ENCODE assay signal across 14 mouse cellular contexts in genomic region chr8:46447334-46447733, GRCm38 (mm10). TPM values are rescaled to one million over a fixed set of nuclear protein-coding genes. Genes with fewer than 3 reads are reported as not detected.
DNase-seq lines count a peak whose midpoint lies in the region; ATAC-seq lines count a peak whose summit lies in the region.
"Had no signal": no experiment of that assay in that cellular context is flagged by ENCODE, and none has a peak within 500 bp of the region (broad histone marks: within the 10 kb centered on the region; RNA-seq: fewer than 3 reads in every experiment).

No protein-coding gene starts in this region.

- no peak overlapping the region; the same call in 1 of the 2 replicates for H3K4me2 ChIP-seq in intestine, embryonic 14.5 days (ENCODE audit: low read length)
- H3K4me2 ChIP-seq in liver, embryonic 16.5 days (ENCODE audit: low read depth, low read length) = no peak overlapping the region
- H3K4me2 ChIP-seq: embryonic facial prominence, embryonic 12.5 days; neural tube, embryonic 13.5 days had no signal

- DNase-seq in intestine, embryonic 14.5 days (ENCODE audit: low spot score) = no peak
- DNase-seq in kidney, adult 8-10 months = peak; percentile 88 to 91
- peak; percentile 82 to 92 for DNase-seq in kidney, postnatal 36 days
- DNase-seq in frontal cortex, adult 2 months (ENCODE audit: extremely low spot score in 1 of 2, low spot score in 1 of 2) = no peak
- no peak for DNase-seq in forebrain, embryonic 10.5 days (ENCODE audit: extremely low spot score, low spot score)
- DNase-seq: gastrocnemius, postnatal 25 days; right cerebral cortex, postnatal 4 days; thymus, postnatal 14 days had no signal

- no peaks in the 10 kb centered on the region for H3K27me3 ChIP-seq in intestine, embryonic 14.5 days (replicated peaks; ENCODE audit: control insufficient read depth, insufficient read depth, low read length)
- H3K27me3 ChIP-seq in liver, embryonic 16.5 days (ENCODE audit: control insufficient read depth, insufficient read depth, low read depth, low read length) = no peaks in the 10 kb centered on the region
- 0 out of 2 replicates have a peak, but pooled peaks cover 6% of the 10 kb centered on the region for H3K27me3 ChIP-seq in forebrain, embryonic 10.5 days (ENCODE audit: poor library complexity, severe bottlenecking)
- H3K27me3 ChIP-seq: embryonic facial prominence, embryonic 12.5 days; heart, embryonic 15.5 days; neural tube, embryonic 13.5 days had no signal

- 73% methylated on average over 6 of the region's 6 CpGs for WGBS in intestine, embryonic 14.5 days
- WGBS in liver, embryonic 16.5 days (ENCODE audit: insufficient replicate concordance) = 49% methylated on average over 6 of the region's 6 CpGs
- WGBS in forebrain, embryonic 10.5 days = 87% methylated on average over 6 of the region's 6 CpGs

- ATAC-seq in intestine, embryonic 14.5 days (replicated peaks; ENCODE audit: low FRiP score, low TSS enrichment, low read depth) = peak; percentile 83
- peak; percentile 83 for ATAC-seq in liver, embryonic 16.5 days (ENCODE audit: low read depth)
- ATAC-seq in CD4-positive, CD25-positive, alpha-beta regulatory T cell, adult 4 months = no peak

- no peaks in the 10 kb centered on the region for H3K36me3 ChIP-seq in intestine, embryonic 14.5 days (ENCODE audit: control insufficient read depth, insufficient read depth, low read length)
- H3K36me3 ChIP-seq in liver, embryonic 16.5 days (ENCODE audit: control insufficient read depth, insufficient read depth) = no peaks in the 10 kb centered on the region
- no peaks in the 10 kb centered on the region for H3K36me3 ChIP-seq in forebrain, embryonic 10.5 days (replicated peaks)
- H3K36me3 ChIP-seq: embryonic facial prominence, embryonic 12.5 days; heart, embryonic 15.5 days; neural tube, embryonic 13.5 days had no signal

- H3K4me3 ChIP-seq in intestine, embryonic 14.5 days (ENCODE audit: low read depth, low read length) = no peak overlapping the region
- no peak overlapping the region for H3K4me3 ChIP-seq in liver, embryonic 16.5 days (ENCODE audit: low read depth, low read length)
- no peak overlapping the region for H3K4me3 ChIP-seq in forebrain, embryonic 10.5 days
- H3K4me3 ChIP-seq: embryonic facial prominence, embryonic 12.5 days; heart, embryonic 15.5 days; megakaryocyte, embryonic 14.5 days; neural tube, embryonic 13.5 days had no signal

- H3K4me1 ChIP-seq in intestine, embryonic 14.5 days (replicated peaks; ENCODE audit: control insufficient read depth, insufficient read depth, low read length) = 0 out of 2 replicates have a peak, but pooled peaks cover 3% of the 10 kb centered on the region
- peaks cover 12% of the 10 kb centered on the region for H3K4me1 ChIP-seq in liver, embryonic 16.5 days (ENCODE audit: control insufficient read depth, low read depth, low read length)
- peaks cover 9% of the 10 kb centered on the region for H3K4me1 ChIP-seq in forebrain, embryonic 10.5 days
- H3K4me1 ChIP-seq: embryonic facial prominence, embryonic 12.5 days had no signal

- no peaks in the 10 kb centered on the region for H3K9me3 ChIP-seq in intestine, embryonic 14.5 days (ENCODE audit: control insufficient read depth, low read length)
- H3K9me3 ChIP-seq in liver, embryonic 16.5 days (replicated peaks; ENCODE audit: control insufficient read depth, low read length) = no peaks in the 10 kb centered on the region
- H3K9me3 ChIP-seq in forebrain, embryonic 10.5 days = no peaks in the 10 kb centered on the region
- H3K9me3 ChIP-seq: embryonic facial prominence, embryonic 12.5 days; heart, embryonic 15.5 days; megakaryocyte, embryonic 14.5 days; neural tube, embryonic 13.5 days had no signal

- H3K27ac ChIP-seq in intestine, embryonic 14.5 days (ENCODE audit: low read depth) = peak overlapping the region; percentile 81
- H3K27ac ChIP-seq in liver, embryonic 16.5 days (ENCODE audit: low read length) = peak overlapping the region; percentile 79
- H3K27ac ChIP-seq in forebrain, embryonic 10.5 days = no peak overlapping the region
- H3K27ac ChIP-seq: embryonic facial prominence, embryonic 12.5 days; heart, embryonic 15.5 days; neural tube, embryonic 13.5 days had no signal

- no peak overlapping the region for H3K9ac ChIP-seq in intestine, embryonic 14.5 days (ENCODE audit: low read length)
- H3K9ac ChIP-seq in liver, embryonic 16.5 days (ENCODE audit: low read depth, low read length) = no peak overlapping the region
- H3K9ac ChIP-seq: embryonic facial prominence, embryonic 12.5 days; heart, embryonic 15.5 days; neural tube, embryonic 13.5 days had no signal

RNA-seq across cellular contexts. Expression of gene Acsl1, which starts 23.5 kb away (rescaled TPM):
- 24.8 and 25.2 TPM in 2 replicates for polyA plus RNA-seq in intestine, embryonic 14.5 days (2014; fragmentation: Nextera tagmentation; extraction: Ambion mirVana)
- 139 and 168 TPM in 2 replicates for polyA plus RNA-seq in liver, embryonic 16.5 days (2015; fragmentation: Nextera tagmentation; extraction: Ambion mirVana)
- 10 to 100 TPM; 10.3 to 13.8 TPM for polyA plus RNA-seq in CD4-positive, CD25-positive, alpha-beta regulatory T cell, adult 4 months (2017; shearing (Covaris generic))
- 31.7 and 36.2 TPM in 2 replicates for polyA plus RNA-seq in frontal cortex, adult 2 months (2012; rRNA removed)
- polyA plus RNA-seq in forebrain, embryonic 10.5 days (2016; fragmentation: Nextera tagmentation; extraction: Ambion mirVana) = 6.5 and 6.9 TPM in 2 replicates

Comparison
In these comparisons a context has a peak if more than half of its experiments do, and no peak if none do; other contexts are left out.
1. DNase-seq: peak in kidney, adult 8-10 months (2 of 2) and kidney, postnatal 36 days (2 of 2); none in intestine, embryonic 14.5 days (single experiment), frontal cortex, adult 2 months (0 of 2) and forebrain, embryonic 10.5 days (single experiment).